Mouse (Mus musculus) embryo, embryonic 11.5 days (tissue): ENCODE results near the gene Raly.
A peak's percentile ranks its signal among the peaks of the same experiment; 100 is the strongest.

ENCODE experiments used
- DNase-seq: peaks from one replicate; pipeline ENCODE4 v3.0.0-alpha.2; 2012; ENCODE audit warnings: low read depth, low spot score

The Raly gene

DNA sequence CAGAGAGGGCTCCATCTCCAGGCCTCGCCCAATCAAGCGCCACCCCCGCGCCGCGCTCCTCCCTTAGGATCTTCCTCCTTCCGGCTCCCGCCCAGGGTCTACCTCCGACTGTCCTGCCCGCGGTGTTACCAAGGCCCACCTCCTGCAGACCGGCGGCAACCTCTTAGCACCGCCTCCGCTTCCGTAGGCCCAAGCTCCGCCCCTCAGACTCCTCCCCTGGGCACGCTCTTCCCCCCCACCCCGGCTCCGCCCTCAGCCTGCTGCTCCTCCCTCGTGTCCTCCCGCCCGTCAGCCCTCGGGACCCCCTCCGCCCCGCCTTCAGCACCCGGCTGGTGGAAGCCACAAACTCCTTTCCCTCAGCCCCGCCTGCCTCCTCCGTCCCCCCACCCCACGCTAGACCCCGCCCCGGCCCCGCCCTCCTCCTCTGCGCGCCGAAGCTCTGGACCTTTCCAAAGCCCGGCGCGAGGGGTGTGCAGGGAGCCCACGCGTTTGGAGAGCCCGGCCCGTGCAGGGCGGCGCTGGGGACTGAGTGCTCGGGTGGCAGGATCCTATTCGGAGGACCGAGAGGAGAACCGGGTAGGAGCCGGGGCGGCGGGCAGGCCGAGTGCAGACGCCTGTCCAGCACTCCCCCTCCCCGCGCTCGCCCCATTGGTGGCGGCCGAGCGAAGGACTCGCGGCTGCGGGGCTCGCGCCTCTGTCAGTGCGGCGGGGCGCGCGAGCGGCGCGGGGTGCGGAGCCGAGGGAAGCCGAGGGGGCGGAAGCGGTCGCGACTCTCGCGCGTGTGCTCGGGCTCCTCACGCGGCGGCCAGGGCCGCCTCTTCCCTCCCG, at the start of gene Raly, which contains the start of gene a:
TSS of gene Raly (plus strand) at position 441 of the 828 bp plus-strand sequence.
TSS of gene a (plus strand) at position 747 of the 828 bp plus-strand sequence.
- peak; percentile 98 for DNase-seq

DNA sequence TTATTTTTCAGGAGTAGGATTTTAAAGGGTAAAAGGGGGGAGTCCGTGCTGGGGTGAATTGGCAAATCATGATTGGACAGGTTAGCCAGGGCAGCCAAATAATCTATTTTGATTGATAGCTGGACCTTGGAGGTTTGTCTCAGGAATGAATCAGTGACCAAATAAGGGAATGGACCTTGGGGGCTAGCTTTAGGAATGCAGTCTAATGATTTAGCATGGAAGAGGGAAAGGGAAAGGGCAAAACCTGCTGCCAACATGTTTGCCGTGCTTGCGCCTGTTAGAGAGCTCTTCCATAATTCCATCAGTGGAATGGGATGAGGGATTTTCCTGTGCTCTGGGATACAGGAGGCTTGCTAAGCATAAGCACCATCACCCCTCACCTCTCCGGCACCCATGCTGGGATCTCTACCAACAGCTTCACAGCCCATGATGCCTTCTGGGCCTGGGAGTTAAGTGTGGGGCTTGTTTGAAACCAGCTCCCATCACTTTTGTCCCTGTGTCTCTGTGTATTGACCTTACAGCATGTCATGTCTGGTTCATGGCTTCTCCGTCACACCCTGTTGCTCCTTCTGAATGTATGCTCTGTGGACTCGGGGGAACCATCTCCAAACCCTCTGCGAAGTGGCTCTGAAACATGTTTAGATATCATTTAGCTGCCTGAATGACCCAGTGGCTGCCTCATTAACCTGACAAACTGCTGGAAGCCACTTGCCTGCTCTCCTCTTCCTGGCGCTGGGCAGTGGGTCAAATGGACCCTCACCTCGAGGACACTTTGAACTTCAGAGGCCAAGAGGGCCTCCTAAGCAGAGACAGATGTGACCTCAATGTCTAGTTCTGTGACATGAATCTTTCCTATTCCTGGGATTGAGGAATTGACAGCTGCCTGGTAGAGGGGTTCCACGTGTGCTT, 47.7 kb upstream of the Raly start:
- DNase-seq, result no peak

DNA sequence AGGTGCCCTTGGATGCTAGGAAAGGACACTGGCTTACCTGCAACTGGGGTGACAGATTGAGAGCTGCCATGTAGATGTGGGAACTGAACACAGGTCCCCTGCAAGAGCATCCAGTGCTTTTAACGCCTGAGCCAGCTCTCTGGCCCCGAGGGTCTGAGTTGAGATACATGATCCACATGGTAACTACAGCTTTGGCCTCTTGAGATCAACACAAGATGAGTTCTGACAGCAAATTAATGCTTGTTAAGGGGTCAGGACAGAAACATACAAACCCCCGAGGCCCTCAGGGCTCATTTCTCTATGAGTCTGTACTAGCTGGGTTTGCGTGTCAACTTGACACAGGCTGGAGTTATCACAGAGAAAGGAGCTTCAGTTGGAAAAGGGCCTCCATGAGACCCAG, 47.0 kb upstream of the Raly start:
- DNase-seq, result no peak

DNA sequence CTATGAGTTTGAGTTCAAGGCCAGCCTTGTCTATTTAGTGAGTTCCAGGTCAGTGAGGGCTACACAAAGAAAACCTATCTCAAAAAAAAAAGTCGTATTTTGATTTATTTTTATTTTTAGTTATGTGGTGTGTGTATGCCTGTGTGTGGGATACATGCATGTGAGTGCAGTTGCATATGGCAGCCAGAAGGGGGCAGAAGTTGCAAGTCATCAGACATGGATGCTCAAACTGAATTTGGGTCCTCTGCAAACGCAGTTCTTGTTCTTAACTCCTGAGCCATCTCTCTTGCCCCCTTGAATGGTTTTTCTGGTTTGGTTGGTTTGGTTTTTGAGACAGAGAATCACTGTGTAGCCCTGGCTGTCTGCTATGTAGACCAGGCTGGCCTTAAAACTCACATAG, 42.5 kb upstream of the Raly start:
- no peak for DNase-seq

DNA sequence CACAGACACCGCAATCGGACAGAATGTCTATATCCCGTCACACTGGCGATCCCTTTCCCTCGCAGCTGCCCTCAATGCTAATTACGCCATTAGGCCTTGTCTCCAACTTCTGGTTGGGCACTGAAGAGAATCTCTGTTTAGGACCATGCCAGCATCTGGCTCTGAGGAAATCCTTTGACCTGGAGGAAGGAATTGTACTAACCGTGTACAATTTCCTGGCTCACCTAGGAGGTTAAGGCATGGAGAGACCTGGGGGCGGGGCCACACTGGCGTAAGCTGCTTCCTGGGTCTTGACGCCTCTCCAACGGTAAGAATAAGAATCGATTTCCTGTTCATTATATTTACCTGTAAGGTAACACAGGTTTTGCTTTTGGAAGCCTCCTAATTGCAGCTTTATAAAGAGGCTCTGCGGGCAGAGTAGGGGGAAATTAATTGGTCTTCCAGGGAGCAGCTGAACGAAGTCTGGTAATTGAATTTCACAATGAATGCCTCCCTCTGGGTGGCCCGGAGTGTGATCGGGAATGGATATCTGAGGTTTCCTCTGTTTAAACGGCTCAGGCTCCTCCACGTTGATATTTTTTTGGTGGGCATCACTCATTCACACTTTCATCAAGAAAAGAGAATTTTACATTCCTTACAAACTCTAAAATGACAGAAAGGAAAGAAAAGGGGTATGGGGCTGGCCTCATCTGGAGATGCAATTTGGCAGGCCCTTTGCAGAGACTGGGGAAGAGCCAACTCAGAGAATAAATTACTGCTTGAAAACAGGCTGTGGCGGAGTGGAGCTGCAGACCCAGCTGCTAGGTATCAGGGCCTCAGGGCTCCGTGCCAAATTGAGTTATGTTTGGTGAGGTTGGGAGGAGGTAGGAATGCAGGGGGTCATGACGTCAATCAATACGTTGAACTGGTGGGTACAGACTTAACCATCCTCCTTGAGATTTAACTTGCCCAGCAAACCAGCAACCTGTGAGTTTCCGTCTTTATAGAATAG, 41.6 kb upstream of the Raly start:
- peak; percentile 37 for DNase-seq

DNA sequence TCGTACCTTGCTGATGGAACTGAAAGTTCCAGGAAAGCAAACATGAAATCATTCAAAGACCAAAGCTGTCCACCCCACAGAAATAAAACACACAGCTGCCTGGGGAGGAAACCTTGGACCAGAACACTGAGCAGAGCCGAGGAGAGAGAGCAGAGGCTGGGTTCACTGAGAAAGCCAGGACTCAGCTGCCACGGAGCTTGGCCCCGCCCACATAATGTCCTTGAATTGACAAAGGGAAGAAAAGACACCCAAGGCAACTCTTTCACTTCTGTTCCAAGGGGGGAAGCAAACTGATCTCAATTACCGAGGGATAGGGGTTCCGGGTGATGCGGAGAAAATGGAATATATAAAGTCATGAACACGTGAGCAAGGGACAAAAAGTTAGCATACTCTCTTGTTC, 39.0 kb upstream of the Raly start:
- DNase-seq, result no peak

DNA sequence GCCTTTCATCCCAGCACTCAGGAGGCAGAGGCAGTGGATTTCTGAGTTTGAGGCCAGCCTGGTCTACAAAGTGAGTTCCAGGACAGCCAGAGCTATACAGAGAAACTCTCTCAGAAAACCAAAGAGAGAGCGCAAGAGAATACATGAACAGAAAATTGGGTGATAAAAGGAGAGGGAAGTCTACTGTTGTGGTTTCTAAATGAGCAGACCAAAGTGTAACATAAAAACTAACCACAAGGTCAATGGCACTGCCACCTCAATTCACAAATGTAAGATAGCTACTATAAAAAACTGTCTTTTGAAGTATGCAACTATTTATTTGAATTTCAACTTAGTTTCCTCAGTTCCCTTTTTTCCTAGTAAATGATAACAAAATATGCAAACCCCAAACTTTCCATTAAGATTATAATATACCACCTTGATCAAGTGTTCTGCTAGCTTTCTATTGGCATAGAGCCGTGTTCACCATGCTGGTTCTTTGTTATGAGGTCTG, 36.8 kb upstream of the Raly start:
- DNase-seq, result no peak

DNA sequence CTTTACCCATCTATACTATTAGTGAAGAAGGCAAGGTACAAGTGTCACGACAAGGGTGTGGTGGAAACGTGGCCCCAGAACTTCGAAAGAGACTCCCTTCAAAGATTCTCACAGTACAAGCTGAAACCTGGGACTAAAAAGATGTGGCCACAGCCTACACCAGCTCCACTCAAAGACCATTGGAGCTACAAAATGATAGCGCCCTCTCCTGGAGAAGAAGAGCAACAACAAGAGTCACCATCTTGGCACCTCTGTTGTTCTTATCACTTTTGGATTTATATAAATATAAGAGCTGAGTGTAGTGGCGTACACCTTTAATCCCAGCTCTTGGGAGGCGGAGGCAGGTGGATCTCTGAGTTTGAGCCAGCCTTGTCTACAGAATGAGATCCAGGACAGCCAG, 35.1 kb upstream of the Raly start:
- DNase-seq, result no peak

DNA sequence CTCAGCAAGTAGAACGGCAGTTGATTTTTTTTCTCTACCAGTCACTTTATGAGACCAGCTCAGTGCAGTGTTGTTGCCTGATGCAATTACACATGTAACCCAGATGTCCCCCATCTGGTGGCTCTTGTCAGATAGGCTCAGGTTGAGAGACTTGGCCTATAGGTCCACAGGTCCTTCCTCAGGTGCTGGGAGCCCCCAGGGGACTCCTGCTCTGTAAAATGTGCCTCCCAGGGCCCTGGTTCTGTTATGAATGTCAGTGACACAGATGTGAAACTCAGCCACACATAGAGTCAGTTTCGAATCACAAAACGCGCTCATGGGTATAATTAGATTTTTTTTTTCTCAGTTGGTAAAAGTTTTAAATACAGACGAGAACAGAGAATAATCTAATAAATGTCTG, 33.2 kb upstream of the Raly start:
- no peak for DNase-seq

DNA sequence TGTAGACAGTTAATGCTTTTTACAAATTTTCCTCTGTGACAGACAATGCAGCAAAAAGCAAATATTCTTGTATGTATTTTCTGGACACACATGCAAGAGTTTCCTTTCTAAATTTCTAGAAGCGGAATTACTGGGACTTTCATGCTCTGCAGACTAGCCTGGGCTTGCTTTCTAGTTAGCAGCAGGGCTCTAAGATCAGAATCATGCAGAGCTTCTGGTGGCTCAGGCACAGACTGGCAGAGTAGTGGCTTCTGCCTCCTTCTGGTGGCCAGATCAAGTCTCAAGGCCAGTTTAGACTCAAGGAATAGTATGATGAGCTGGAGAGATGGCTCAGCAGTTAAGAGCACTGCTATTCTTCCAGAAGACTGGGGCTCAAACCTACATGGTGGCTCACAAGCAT, 32.4 kb upstream of the Raly start:
- no peak for DNase-seq

DNA sequence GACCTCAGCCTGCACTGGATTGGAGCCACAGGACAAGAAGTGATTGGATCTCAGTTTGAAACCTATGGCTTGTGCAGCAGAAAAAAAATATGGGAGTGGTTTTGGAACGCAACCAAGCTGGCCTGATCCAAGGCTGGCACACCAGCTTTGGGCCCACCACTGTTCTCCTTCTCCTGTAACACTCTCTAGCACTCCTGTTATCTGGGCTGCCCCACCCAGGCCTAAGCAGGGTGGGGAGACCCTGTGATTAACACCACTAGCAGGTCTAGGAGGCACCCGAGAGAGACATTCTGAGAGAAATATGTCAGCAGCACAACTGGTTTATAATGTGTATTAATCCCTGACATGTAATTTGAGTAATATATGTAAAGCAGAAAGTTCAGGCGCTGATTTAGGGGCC, 27.7 kb upstream of the Raly start:
- no peak for DNase-seq

DNA sequence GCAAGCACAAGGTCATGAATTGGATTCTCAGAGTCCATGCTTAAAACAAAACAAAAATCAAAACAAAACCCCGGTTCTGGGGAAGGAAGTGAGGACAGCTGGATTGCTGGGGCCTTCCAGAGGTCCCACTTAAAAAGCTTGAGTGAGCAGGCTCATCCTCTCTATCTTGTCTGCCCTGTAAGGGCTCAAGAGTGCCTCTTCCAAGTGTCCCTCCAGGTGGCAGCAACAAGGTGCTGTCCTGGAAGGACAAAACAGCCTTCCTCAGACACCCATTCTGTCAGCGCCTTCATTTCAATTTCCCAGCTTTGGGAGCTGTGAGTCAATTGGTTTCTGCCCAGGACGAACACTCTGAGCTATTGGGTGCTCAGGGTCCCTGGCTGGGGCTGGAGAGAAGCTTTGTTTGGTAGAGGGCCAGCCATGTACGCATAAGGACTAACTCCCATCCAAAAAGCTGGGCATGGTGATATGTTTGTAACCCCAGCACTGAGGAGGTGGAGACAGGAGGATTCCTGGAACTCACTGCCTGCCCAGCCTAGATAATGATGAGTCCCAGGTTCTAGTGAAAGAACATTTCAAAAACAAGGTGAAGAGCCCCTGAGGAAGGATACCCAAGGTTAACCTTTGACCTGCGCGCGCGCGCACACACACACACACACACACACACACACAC, 25.9 kb upstream of the Raly start:
- no peak for DNase-seq

DNA sequence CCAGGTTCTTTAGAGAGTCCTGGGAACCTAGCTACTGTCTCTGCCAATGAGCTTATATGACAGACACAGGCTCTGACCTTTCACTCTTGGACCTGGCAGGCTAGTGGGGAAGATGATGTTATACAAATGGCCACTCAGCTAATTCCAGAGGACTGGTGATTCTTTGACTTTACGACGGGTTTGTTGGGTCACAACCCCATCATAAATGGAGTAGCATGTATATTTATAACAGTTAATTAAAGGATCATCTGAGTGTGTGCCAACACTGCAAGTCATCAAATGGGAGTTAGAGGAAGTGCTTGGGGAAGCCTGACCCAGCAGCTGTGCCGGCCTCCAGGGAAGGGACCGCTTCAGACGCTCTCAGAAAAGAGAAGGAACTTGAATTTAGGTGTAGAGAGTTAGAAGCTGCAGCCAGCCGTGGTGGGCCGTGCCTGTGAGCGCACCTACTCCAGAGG, 25.3 kb upstream of the Raly start:
- DNase-seq, result no peak

DNA sequence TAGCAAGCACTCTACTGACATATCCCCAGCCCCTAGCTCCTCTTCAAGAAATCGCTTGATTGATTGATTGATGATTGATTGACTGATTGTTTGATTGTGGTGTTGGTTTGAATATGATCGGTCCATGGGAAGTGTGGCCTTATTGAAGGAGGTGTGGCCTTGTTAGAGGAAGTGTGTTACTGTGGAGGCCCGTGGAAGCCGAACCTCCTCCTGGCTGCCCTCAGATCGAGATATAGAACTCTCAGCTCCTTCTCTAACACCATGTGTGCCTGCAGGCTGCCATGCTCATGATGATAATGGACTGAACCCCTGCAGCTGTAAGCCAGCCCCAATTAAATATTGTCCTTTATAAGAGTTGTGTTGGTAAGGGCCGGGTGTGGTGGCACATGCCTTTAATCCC, 23.8 kb upstream of the Raly start:
- DNase-seq, result no peak

DNA sequence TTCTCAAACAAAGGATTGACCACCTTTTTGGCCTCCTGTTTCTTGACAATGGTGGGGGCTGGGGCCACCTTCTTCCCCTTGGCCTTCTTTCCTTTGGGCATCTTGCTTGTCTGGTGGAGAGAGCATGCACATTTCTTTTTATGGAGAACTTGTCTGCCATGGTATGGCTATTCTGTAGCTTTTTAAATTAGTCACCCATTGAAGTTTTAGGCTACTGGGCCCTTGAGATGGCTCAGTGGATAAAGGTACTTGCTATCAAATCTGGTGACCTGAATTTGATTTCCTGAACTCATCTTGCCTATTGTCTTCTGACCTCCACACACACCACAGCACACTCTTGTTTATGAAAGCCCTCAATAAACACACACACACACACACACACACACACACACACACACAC, 21.0 kb upstream of the Raly start, which contains the start of gene Gm14214:
TSS of gene Gm14214 (minus strand) at position 101 of the 400 bp plus-strand sequence.
- no peak for DNase-seq

DNA sequence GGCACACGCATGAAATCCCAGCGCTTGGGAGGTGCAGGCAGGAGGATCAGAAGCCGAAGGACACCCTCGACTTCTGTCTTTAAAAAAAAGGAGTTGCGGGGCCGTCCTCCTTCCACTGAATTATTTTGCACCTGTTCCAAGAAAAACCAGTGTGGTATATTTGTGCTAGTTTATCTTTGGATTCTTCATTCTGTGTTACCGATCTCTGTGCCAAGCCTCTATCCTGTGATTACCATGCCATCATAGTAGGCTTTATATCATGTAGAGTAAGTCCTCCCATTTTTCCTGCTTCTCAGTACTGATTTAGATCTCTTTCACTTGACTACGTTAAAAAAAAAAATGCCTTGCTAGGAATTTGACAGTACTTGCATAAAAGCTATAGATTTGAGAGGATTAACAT, 19.3 kb upstream of the Raly start:
- no peak for DNase-seq

DNA sequence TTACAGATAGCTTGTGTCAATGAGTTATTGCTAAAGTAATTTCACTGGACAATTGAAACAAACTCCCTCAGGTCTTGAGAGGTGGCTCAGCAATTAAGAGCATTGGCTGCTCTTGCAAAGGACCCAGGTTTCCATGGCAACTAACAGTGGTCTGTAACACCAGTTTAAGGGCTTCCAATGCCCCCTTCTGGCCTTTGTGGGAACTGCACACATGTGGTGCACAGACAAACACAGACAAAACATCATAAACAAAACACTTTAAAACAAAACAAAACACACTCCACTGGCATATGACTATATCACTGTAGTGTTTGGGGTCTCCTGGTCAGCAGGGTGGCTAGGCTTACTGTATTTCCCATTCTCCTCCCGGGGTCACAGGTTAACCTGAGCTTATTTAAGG, 16.9 kb upstream of the Raly start:
- DNase-seq, result peak; percentile 22

DNA sequence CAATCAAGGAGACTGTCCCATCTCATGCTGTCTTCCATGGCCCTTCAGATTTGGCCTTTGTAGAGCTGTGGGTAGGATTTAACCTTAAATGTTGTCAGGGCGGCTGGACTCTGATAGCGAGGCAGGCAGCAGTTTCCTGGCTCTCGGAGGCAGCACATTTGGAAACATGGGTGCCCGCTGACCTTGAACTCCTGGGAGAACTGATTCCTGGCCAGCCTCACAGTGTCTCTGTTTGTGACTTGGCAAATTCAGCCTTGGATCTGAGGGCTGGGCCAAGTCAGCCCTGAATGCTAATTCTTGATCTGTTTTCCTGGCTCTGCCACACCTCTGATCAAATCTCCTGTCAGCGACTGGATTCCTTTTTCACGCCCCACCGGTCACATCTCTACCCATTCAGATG, 14.4 kb upstream of the Raly start:
- no peak for DNase-seq

DNA sequence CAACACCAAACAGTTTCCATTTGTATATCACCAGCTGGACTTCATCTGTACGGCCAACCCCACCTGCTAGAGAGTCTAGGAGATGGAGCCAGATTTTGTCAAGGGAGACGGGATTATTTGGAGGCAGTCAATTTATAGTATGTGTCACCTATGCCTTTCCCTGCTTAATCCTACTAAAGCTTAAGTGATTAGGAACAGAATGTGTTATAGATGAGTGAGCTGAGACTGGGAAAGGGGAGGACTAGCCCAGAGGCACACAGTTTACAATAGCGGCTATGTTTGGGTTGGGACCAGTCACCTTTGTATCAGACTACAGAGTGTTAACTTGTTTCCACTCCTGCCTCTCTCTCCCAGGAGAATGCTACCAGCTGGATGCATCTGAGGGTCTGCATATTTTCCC, 11.2 kb upstream of the Raly start:
- DNase-seq, result no peak

DNA sequence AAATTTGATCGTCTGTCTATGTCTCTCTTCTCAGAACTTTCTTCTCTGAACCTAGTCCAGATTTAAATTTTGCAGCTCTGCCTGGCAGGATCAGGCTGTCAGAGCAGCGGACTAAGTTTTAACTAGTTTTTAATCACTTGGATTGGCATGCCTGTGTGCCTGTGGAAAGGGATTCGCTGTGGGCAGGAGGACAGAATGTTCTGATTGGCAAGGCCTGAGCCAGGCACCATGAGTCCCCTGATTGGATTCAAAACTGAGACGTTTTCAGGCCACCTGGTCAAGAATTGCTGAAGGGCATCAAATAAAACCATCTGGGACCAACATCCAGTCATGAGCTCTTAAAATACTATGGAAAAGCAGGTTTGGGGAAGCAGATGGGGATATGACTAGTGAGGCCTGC, 8.5 kb upstream of the Raly start:
- no peak for DNase-seq
